Mouse (Mus musculus) liver, embryonic 14.5 days (tissue): Measurements from ENCODE around the gene Itgb6. TPM values are rescaled to one million over a fixed set of nuclear protein-coding genes. Genes with fewer than 3 reads are reported as not detected.

Experiments
- ATAC-seq: fragments of 200-750 bp; cut with Nextera tagmentation; 2 replicates; pipeline ENCODE4 v1.8.0; 2017; ENCODE audit warnings: moderate number of reproducible peaks, mild to moderate bottlenecking, moderate library complexity; ENCODE audit not compliant: insufficient read depth
- DNase-seq, 3 experiments: peaks; one replicate each; pipeline ENCODE4 v3.0.0-alpha.2; 2012 to 2013; ENCODE audit warnings: low read depth in 3 of 3, low spot score in 3 of 3
- H3K27ac ChIP-seq: fragments of 300-500 bp; sonication (generic); 2 replicates; pipeline ENCODE4 v1.5.1; 2014; ENCODE audit warnings: moderate library complexity, mild to moderate bottlenecking, control low read depth, inconsistent platforms
- H3K27me3 ChIP-seq: fragments of 300-500 bp; sonication (generic); 2 replicates; pipeline ENCODE4 v1.6.1; 2014; ENCODE audit warnings: mild to moderate bottlenecking, low read length, moderate library complexity; ENCODE audit not compliant: control insufficient read depth, insufficient read depth
- H3K36me3 ChIP-seq: fragments of 300-500 bp; sonication (generic); replicated peaks from 2 replicates; pipeline ENCODE4 v1.6.1; 2014; ENCODE audit warnings: low read depth; ENCODE audit not compliant: control insufficient read depth, insufficient read depth
- H3K4me1 ChIP-seq, 2 experiments: fragments of 200-500 bp in 1 of 2; fragments of 300-500 bp in 1 of 2; sonication (generic) in 1 of 2; replicated peaks; 2 replicates each; pipeline ENCODE4 v1.6.1; 2012 to 2014; ENCODE audit warnings: antibody characterized with exemption in 1 of 2, inconsistent platforms in 1 of 2, low read length in 1 of 2; ENCODE audit not compliant: control insufficient read depth in 2 of 2, insufficient read depth in 2 of 2
- H3K4me2 ChIP-seq: fragments of 300-500 bp; sonication (generic); 2 replicates; pipeline ENCODE4 v1.6.1; 2014; ENCODE audit warnings: low read depth, mild to moderate bottlenecking, control low read depth, moderate library complexity
- H3K4me3 ChIP-seq, 2 experiments: fragments of 200-500 bp in 1 of 2; fragments of 300-500 bp in 1 of 2; sonication (generic) in 1 of 2; 2 replicates each; pipeline ENCODE4 v1.5.1; 2012 to 2014; ENCODE audit warnings: low read depth in 2 of 2, low read length in 2 of 2, mild to moderate bottlenecking in 2 of 2, control low read depth in 1 of 2, inconsistent platforms in 1 of 2, moderate library complexity in 1 of 2; ENCODE audit not compliant: insufficient read depth in 1 of 2
- H3K9ac ChIP-seq: fragments of 300-500 bp; sonication (generic); replicated peaks from 2 replicates; pipeline ENCODE4 v1.6.1; 2014; ENCODE audit warnings: mild to moderate bottlenecking, control low read depth, moderate library complexity
- H3K9me3 ChIP-seq: fragments of 300-500 bp; sonication (generic); 2 replicates; pipeline ENCODE4 v1.6.1; 2016; ENCODE audit warnings: low read length, mixed read lengths; ENCODE audit not compliant: control insufficient read depth
- CTCF ChIP-seq: IDR thresholded peaks from 2 replicates; pipeline ENCODE4 v1.5.1; 2016; ENCODE audit warnings: antibody characterized with exemption, low read depth, control low read depth
- EP300 ChIP-seq: IDR thresholded peaks from 2 replicates; pipeline ENCODE4 v1.6.1; 2016; ENCODE audit warnings: antibody characterized with exemption, low read depth
- WGBS: fragments of 180-500 bp; shearing (Covaris S2); extraction: QIAGEN DNeasy Blood & Tissue Kit; methylation state at CpG from one replicate; pipeline ENCODE4 v1.1.7; 2014; ENCODE audit not compliant: insufficient replicate concordance; 5-methylcytosine and 5-hydroxymethylcytosine counted together
- polyA plus RNA-seq, 2 experiments: library from polyadenylated mRNA; depleted of rRNA in 1 of 2; stranded (reverse) in 1 of 2; unstranded in 1 of 2; fragments of >200 nt; fragmentation: Nextera tagmentation in 1 of 2; extraction: Ambion mirVana in 1 of 2; gene quantifications; 2 replicates each; pipeline versions ENCODE4 v1.2.1 to v1.2.3; 2012 to 2014

The Itgb6 gene
- polyA plus RNA-seq, 2 experiments = 0.02 to 0.05 TPM

- no peaks in the 10 kb centered on the region for H3K27me3 ChIP-seq
- TF ChIP-seq CTCF (peak; percentile 62), EP300 (no peak)
- H3K27ac ChIP-seq = no peak overlapping the region
- no peaks in the 10 kb centered on the region for H3K9me3 ChIP-seq
- H3K4me3 ChIP-seq = no peak overlapping the region
- no peak overlapping the region for H3K4me2 ChIP-seq
- DNase-seq (no peak), ATAC-seq (no peak)
- WGBS = 15% methylated on average over 5 of the region's 5 CpGs
- no peak overlapping the region for H3K9ac ChIP-seq
- H3K36me3 ChIP-seq = no peaks in the 10 kb centered on the region
- H3K4me1 ChIP-seq = no peaks in the 10 kb centered on the region
These were observed 1.5 kb downstream of the Itgb6 start for GRCm38 (mm10) chr2:60720906-60721305.

GRCm38 (mm10) chr2:60720205-60720604, 2.2 kb downstream of the Itgb6 start:
- H3K36me3 ChIP-seq = no peaks in the 10 kb centered on the region
- H3K27me3 ChIP-seq = no peaks in the 10 kb centered on the region
- no peak for TF ChIP-seq CTCF
- TF ChIP-seq EP300 = no peak
- no peaks in the 10 kb centered on the region for H3K4me1 ChIP-seq
- 73% methylated on average over 8 of the region's 8 CpGs for WGBS
- DNase-seq (no peak), ATAC-seq (no peak)
- H3K4me3 ChIP-seq = no peak overlapping the region
- H3K27ac ChIP-seq = no peak overlapping the region
- no peak overlapping the region for H3K9ac ChIP-seq
- no peak overlapping the region for H3K4me2 ChIP-seq
- no peaks in the 10 kb centered on the region for H3K9me3 ChIP-seq

- Histone ChIP-seq H3K27me3 (no peaks in the 10 kb centered on the region), H3K4me2 (no peak overlapping the region), H3K4me1 (no peaks in the 10 kb centered on the region), H3K4me3 (no peak overlapping the region), H3K9me3 (no peaks in the 10 kb centered on the region), H3K36me3 (no peaks in the 10 kb centered on the region), H3K9ac (no peak overlapping the region), H3K27ac (no peak overlapping the region)
- TF ChIP-seq CTCF (no peak), EP300 (no peak)
- no peak for ATAC-seq
- WGBS = 48% methylated on average over 13 of the region's 13 CpGs
- no peak for DNase-seq
These were observed 5.1 kb downstream of the Itgb6 start for GRCm38 (mm10) chr2:60717348-60717747.

- Histone ChIP-seq H3K36me3 (no peaks in the 10 kb centered on the region), H3K9me3 (no peaks in the 10 kb centered on the region), H3K4me3 (no peak overlapping the region), H3K27ac (no peak overlapping the region), H3K4me2 (no peak overlapping the region), H3K27me3 (no peaks in the 10 kb centered on the region), H3K9ac (no peak overlapping the region), H3K4me1 (no peaks in the 10 kb centered on the region)
- no peak for ATAC-seq
- TF ChIP-seq CTCF (no peak), EP300 (no peak)
- DNase-seq = no peak
These were observed 5.9 kb downstream of the Itgb6 start for GRCm38 (mm10) chr2:60716549-60716948.

- H3K4me1 ChIP-seq = no peaks in the 10 kb centered on the region
- no peaks in the 10 kb centered on the region for H3K36me3 ChIP-seq
- H3K27ac ChIP-seq = no peak overlapping the region
- H3K9ac ChIP-seq = no peak overlapping the region
- DNase-seq = no peak
- no peak for ATAC-seq
- H3K4me2 ChIP-seq = no peak overlapping the region
- H3K27me3 ChIP-seq = no peaks in the 10 kb centered on the region
- H3K9me3 ChIP-seq = no peaks in the 10 kb centered on the region
- no peak overlapping the region for H3K4me3 ChIP-seq
- TF ChIP-seq CTCF = no peak
- no peak for TF ChIP-seq EP300
- WGBS = 66% methylated on average over 13 of the region's 13 CpGs
These were observed 6.7 kb downstream of the Itgb6 start for GRCm38 (mm10) chr2:60715771-60716170.
